ENCODE assay signal across 12 mouse cellular contexts in genomic region chr6:72644576-72644975, GRCm38 (mm10).
"Had no signal": no experiment of that assay in that cellular context is flagged by ENCODE, and none has a peak within 500 bp of the region (broad histone marks: within the 10 kb centered on the region; RNA-seq: fewer than 3 reads in every experiment).

No protein-coding gene starts in this region.

- H3K4me3 ChIP-seq: left cerebral cortex, adult 2 months; limb, embryonic 10.5 days; liver, embryonic 15.5 days; megakaryocyte, embryonic 14.5 days; midbrain, embryonic 15.5 days; neural tube, embryonic 15.5 days had no signal

- H3K4me2 ChIP-seq: liver, embryonic 11.5 days; liver, embryonic 15.5 days; midbrain, embryonic 11.5 days; midbrain, embryonic 15.5 days; neural tube, embryonic 15.5 days had no signal

- H3K36me3 ChIP-seq: liver, embryonic 15.5 days; midbrain, embryonic 15.5 days; neural tube, embryonic 15.5 days had no signal

- H3K27ac ChIP-seq: left cerebral cortex, adult 2 months; limb, embryonic 10.5 days; liver, embryonic 15.5 days; midbrain, embryonic 15.5 days; neural tube, embryonic 15.5 days had no signal

- DNase-seq: kidney, adult 8-10 months; kidney, postnatal 25 days; lung, adult 2 months; lung, postnatal 4 days had no signal

- H3K27me3 ChIP-seq: liver, embryonic 15.5 days; midbrain, embryonic 15.5 days; neural tube, embryonic 15.5 days had no signal
